Mouse (Mus musculus): ENCODE results near the gene Ldhd.

The Ldhd gene

GRCm38 (mm10) chr8:111594044-111594840 is 35.9 kb downstream of the Ldhd start:
- DNase-seq: no peak

GRCm38 (mm10) chr8:111592390-111592910 is 37.7 kb downstream of the Ldhd start:
- DNase-seq: no peak

- DNase-seq: no peak
These were observed 39.0 kb downstream of the Ldhd start for GRCm38 (mm10) chr8:111591176-111591575.

DNA sequence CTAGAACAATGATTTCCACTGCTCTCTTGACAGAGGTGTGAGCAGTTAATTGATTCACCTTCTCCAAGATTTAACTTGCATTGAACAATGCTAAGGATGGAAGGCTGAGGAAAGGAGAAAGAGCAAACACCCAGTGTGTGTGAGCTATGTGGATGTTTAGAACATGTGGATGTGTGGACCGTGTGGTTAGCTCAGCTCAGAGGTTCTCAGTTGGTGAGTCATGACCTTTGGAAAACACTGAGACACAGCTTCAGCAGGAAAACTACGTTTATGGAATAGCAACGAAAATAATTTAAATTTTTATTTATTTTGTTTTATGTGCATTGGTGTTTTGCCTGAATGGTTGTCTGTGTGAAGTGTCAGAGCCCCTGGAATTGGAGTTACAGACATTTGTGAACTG is 40.0 kb downstream of the Ldhd start:
- DNase-seq: no peak

- DNase-seq: no peak
These were observed 41.8 kb downstream of the Ldhd start for GRCm38 (mm10) chr8:111588336-111588735.

GRCm38 (mm10) chr8:111587545-111588094 is 42.6 kb downstream of the Ldhd start:
- DNase-seq: no peak

DNA sequence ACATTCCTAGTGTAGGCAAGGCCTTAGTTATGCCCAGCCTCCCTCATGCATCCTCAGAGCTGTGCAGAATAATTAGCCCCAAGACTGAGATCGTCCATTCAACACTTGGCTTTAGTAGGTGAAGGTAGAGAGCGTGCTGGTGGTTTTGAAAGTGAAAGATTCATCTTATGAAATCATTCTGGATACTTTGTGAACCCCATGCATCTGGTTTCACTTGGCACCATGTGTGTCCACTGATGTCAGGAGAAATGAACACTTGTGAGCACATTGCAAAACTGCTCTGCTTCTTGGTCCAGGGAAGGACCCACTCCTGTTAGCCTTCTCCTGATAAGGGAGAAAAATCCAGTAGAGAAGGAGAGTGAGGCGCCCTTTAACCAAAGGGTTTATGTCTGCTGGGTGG is 45.2 kb downstream of the Ldhd start:
- DNase-seq: no peak

DNA sequence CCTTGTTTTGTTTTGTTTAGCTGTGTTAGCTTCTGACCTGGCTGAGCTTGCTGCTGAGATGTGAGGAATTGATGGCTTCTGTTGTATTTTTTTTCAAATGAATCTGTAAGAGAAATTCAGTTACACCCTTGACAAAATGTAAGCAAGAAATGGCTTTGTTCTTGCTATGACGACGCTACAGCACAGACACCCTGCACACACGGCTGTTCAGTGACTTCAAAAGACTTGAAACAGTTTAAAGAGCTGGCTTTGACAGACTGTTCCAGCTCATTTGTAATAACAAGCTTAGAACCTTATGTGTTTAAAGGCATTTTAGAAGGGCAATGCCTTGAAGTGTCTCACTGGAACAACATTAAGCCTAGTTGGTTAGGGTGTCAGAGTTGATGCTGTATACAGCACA is 47.8 kb downstream of the Ldhd start:
- no peak for DNase-seq

- no peak for DNase-seq
These were observed 49.9 kb downstream of the Ldhd start for GRCm38 (mm10) chr8:111580306-111580705.

- peak; percentile 37 to 63 for DNase-seq
These were observed 50.9 kb downstream of the Ldhd start for GRCm38 (mm10) chr8:111579318-111579717.

GRCm38 (mm10) chr8:111577880-111578533 is 52.2 kb downstream of the Ldhd start:
- DNase-seq: no peak

DNA sequence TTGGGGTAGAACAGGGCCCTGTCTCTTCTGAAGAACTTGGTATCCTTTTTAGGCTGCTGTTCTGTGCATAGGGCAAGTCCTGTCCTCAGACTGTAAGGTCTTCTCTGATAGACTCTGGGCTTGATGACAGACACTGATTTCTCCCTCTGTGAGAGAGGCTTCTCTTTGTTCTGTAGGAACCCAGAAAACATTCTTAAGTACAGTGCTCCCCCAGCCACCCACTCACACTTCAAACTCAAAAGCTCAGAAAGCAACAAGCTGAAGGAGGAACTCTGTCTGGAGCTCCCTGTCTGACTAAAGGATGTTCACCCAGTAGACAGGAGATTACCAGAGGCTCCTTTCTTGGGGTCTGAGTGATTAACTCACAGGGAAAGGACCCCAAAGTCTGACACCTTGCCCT is 53.7 kb downstream of the Ldhd start:
- DNase-seq: no peak

DNA sequence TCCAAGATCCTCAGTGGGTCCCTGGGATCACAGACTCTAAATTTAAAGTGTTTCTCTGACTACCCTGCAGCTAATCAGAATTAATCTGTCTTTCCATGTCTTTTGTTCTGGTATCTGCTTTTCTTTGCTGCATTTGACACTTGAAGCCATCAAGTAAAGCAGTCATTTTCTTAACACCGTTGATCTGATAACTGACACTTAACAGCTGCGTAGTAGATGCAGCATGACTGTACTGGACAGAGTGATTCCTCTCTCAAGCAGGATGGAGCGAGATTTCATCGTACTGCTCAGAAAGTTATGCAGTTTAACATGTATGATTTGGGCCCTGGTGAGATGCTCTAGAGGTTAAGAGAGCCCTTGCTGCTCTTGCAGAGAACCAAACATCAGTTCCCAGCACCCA is 54.7 kb downstream of the Ldhd start:
- no peak for DNase-seq

- no peak for DNase-seq
These were observed 56.2 kb downstream of the Ldhd start for GRCm38 (mm10) chr8:111574016-111574415.
